Mouse (Mus musculus) CH12.LX (cell line): Measurements from ENCODE around the gene Prodh2. TPM values are rescaled to one million over a fixed set of nuclear protein-coding genes. Genes with fewer than 3 reads are reported as not detected.

Source experiments
- DNase-seq: peaks from one replicate; pipeline ENCODE4 v3.0.0-alpha.2; 2013; ENCODE audit errors: extremely low read depth
- H3K27ac ChIP-seq: 2 replicates; pipeline ENCODE4 v1.5.1; 2012; ENCODE audit warnings: low read depth, mild to moderate bottlenecking, control low read depth, moderate library complexity; ENCODE audit not compliant: insufficient read depth
- H3K27me3 ChIP-seq: replicated peaks from 2 replicates; pipeline ENCODE3; 2012; ENCODE audit warnings: inconsistent platforms
- H3K36me3 ChIP-seq, 2 experiments: replicated peaks in 1 of 2; 2 replicates each; pipeline versions ENCODE3 to v1.6.1; 2012; ENCODE audit warnings: inconsistent platforms in 1 of 2, low read length in 1 of 2, mild to moderate bottlenecking in 1 of 2, mixed read lengths in 1 of 2, moderate library complexity in 1 of 2; ENCODE audit not compliant: control insufficient read depth in 1 of 2, insufficient read depth in 1 of 2
- H3K4me1 ChIP-seq, 2 experiments: 2 replicates each; pipeline ENCODE4 v1.6.1; 2012; ENCODE audit warnings: inconsistent platforms in 1 of 2, moderate library complexity in 1 of 2; ENCODE audit not compliant: insufficient read depth in 2 of 2, control insufficient read depth in 1 of 2
- H3K4me2 ChIP-seq: 2 replicates; pipeline ENCODE4 v1.6.1; 2012; ENCODE audit warnings: low read depth, mild to moderate bottlenecking, control low read depth; ENCODE audit not compliant: poor library complexity, insufficient read depth, severe bottlenecking
- H3K4me3 ChIP-seq, 3 experiments: fragments of 150-350 bp in 1 of 3; sonication (generic) in 1 of 3; replicated peaks in 1 of 3; 2 replicates each; pipeline versions ENCODE3 to v1.5.1; 2011 to 2012; ENCODE audit warnings: low read depth in 2 of 3, low read length in 2 of 3, mild to moderate bottlenecking in 2 of 3, moderate library complexity in 2 of 3, control low read depth in 1 of 3, improper control_type of control experiment in 1 of 3, inconsistent platforms in 1 of 3, mixed read lengths in 1 of 3; ENCODE audit not compliant: poor library complexity in 1 of 3
- H3K79me2 ChIP-seq: replicated peaks from 2 replicates; pipeline ENCODE4 v1.6.1; 2012; ENCODE audit warnings: mild to moderate bottlenecking, moderate library complexity; ENCODE audit not compliant: control insufficient read depth, poor library complexity, insufficient read depth, severe bottlenecking; ENCODE audit errors: extremely low read depth
- H3K9ac ChIP-seq: 2 replicates; pipeline ENCODE4 v1.6.1; 2012; ENCODE audit warnings: low read depth, mild to moderate bottlenecking, control low read depth, moderate library complexity; ENCODE audit not compliant: insufficient read depth
- H3K9me3 ChIP-seq: replicated peaks from 2 replicates; pipeline ENCODE3; 2012; ENCODE audit warnings: low read length, inconsistent platforms, mixed read lengths
- EP300 ChIP-seq: IDR thresholded peaks from 2 replicates; pipeline ENCODE4 v1.6.1; 2011; ENCODE audit warnings: low read length, improper control_type of control experiment
- ETS1 ChIP-seq: conservative IDR thresholded peaks from 2 replicates; pipeline ENCODE4 v1.6.1; 2012; ENCODE audit warnings: low read depth, mild to moderate bottlenecking, inconsistent platforms, low read length, improper control_type of control experiment, moderate library complexity
- HCFC1 ChIP-seq: IDR thresholded peaks from 2 replicates; pipeline ENCODE4 v1.6.1; 2012; ENCODE audit warnings: low read depth, mild to moderate bottlenecking, inconsistent platforms, low read length, improper control_type of control experiment
- IRF4 ChIP-seq: IDR thresholded peaks from 2 replicates; pipeline ENCODE4 v1.6.1; 2014; ENCODE audit warnings: low read depth, mild to moderate bottlenecking, inconsistent platforms, low read length, improper control_type of control experiment
- JUND ChIP-seq: conservative IDR thresholded peaks from 2 replicates; pipeline ENCODE4 v1.6.1; 2011; ENCODE audit warnings: low read depth, low read length, improper control_type of control experiment
- MAFK ChIP-seq: IDR thresholded peaks from 2 replicates; pipeline ENCODE4 v1.6.1; 2011; ENCODE audit warnings: low read length, improper control_type of control experiment; ENCODE audit not compliant: insufficient replicate concordance
- MAX ChIP-seq: IDR thresholded peaks from 2 replicates; pipeline ENCODE4 v1.6.1; 2011; ENCODE audit warnings: low read length, improper control_type of control experiment
- MEF2A ChIP-seq: IDR thresholded peaks from 2 replicates; pipeline ENCODE4 v1.6.1; 2014; ENCODE audit warnings: low read depth, mild to moderate bottlenecking, inconsistent platforms, low read length, improper control_type of control experiment, borderline replicate concordance
- MXI1 ChIP-seq: IDR thresholded peaks from 2 replicates; pipeline ENCODE4 v1.6.1; 2011; ENCODE audit warnings: mild to moderate bottlenecking, low read depth, low read length, improper control_type of control experiment
- PAX5 ChIP-seq: IDR thresholded peaks from 2 replicates; pipeline ENCODE4 v1.6.1; 2012; ENCODE audit warnings: low read length, inconsistent platforms, mixed read lengths
- RAD21 ChIP-seq: IDR thresholded peaks from 2 replicates; pipeline ENCODE4 v1.6.1; 2011; ENCODE audit warnings: low read depth, mild to moderate bottlenecking, low read length, improper control_type of control experiment, moderate library complexity
- RCOR1 ChIP-seq: conservative IDR thresholded peaks from 2 replicates; pipeline ENCODE4 v1.6.1; 2012; ENCODE audit warnings: low read depth, mild to moderate bottlenecking, inconsistent platforms, low read length, improper control_type of control experiment
- SIN3A ChIP-seq: IDR thresholded peaks from 2 replicates; pipeline ENCODE4 v1.6.1; 2012; ENCODE audit warnings: low read length, improper control_type of control experiment, inconsistent platforms
- SMC3 ChIP-seq: IDR thresholded peaks from 2 replicates; pipeline ENCODE4 v1.6.1; 2011; ENCODE audit warnings: low read depth, low read length, improper control_type of control experiment
- TBP ChIP-seq: conservative IDR thresholded peaks from 2 replicates; pipeline ENCODE4 v1.6.1; 2011; ENCODE audit warnings: low read depth, low read length, improper control_type of control experiment
- USF1 ChIP-seq: IDR thresholded peaks from 2 replicates; pipeline ENCODE4 v1.6.1; 2014; ENCODE audit warnings: low read depth, mild to moderate bottlenecking, inconsistent platforms, low read length, improper control_type of control experiment
- USF2 ChIP-seq: conservative IDR thresholded peaks from 2 replicates; pipeline ENCODE4 v1.6.1; 2011; ENCODE audit warnings: low read depth, low read length, improper control_type of control experiment
- ZKSCAN1 ChIP-seq: IDR thresholded peaks from 2 replicates; pipeline ENCODE4 v1.6.1; 2012; ENCODE audit warnings: low read depth, inconsistent platforms, low read length, improper control_type of control experiment, borderline replicate concordance
- ZMIZ1 ChIP-seq: IDR thresholded peaks from 2 replicates; pipeline ENCODE4 v1.6.1; 2012; ENCODE audit warnings: low read depth, mild to moderate bottlenecking, inconsistent platforms, low read length, improper control_type of control experiment
- ZNF384 ChIP-seq: IDR thresholded peaks from 2 replicates; pipeline ENCODE4 v1.6.1; 2012; ENCODE audit warnings: low read depth, low read length, improper control_type of control experiment, inconsistent platforms
- dilution Hi-C: fragments of 300-500 bp; cut with MboI; formaldehyde crosslinking; loops from 2 replicates; pipeline ENCODE4 v1.14.3; 2020; ENCODE audit warnings: low sequenced_read_pairs; ENCODE audit not compliant: extremely low pct_unique_long_range_greater_than_20kb, extremely low pct_ligation_motif_present
- in situ Hi-C: fragments of 300-500 bp; cut with MboI; formaldehyde crosslinking; loops from 3 replicates; pipeline ENCODE4 v1.14.3; 2019; ENCODE audit warnings: low sequenced_read_pairs, low pct_ligation_motif_present, low pct_unique_long_range_greater_than_20kb, mixed read lengths
- polyA plus RNA-seq: library from polyadenylated mRNA; unstranded; fragments of >175 nt; gene quantifications from 2 replicates; pipeline ENCODE4 v1.2.1, GENCODE M21; 2012; ENCODE audit warnings: low read depth; ENCODE audit not compliant: insufficient read length
- total RNA-seq, 2 experiments: library from RNA; depleted of rRNA; stranded (reverse); fragments of 300-350 nt in 1 of 2; fragments of >200 nt in 1 of 2; gene quantifications; 2 replicates each; pipeline ENCODE4 v1.2.3; 2012 to 2014

Gene Prodh2
- total and polyA plus RNA-seq, 3 experiments = not detected

DNA sequence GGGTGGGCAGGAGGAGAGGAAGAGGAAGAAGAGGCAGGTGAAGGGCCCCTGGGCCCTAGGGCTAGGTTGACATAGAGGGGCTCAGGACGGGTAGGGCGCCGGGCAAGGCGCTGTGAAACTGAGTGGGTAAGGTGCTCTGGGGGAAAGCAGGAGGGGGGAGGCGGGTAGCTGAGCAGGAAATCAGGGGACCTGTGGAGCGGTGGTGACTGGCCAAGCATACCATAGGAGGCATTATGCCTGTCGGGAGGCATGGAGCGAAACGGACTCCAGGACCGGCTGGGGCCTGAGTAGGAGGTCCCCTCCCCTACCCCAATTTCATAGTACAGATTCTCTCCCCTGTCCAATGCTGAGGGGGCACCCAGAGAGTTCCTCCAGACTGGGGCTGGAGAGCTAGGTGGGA lies 29.4 kb downstream of the Prodh2 start:
- DNase-seq = no peak
- in situ Hi-C loops = no loop called here
- Histone ChIP-seq H3K4me1 (peaks cover 10 to 18% of the 10 kb centered on the region in 2 experiments), H3K27ac (no peak overlapping the region), H3K79me2 (no peaks in the 10 kb centered on the region), H3K9me3 (no peaks in the 10 kb centered on the region), H3K27me3 (no peaks in the 10 kb centered on the region), H3K4me2 (no peak overlapping the region), H3K9ac (no peak overlapping the region), H3K4me3 (no peak overlapping the region), H3K36me3 (peaks cover 9 to 52% of the 10 kb centered on the region in 2 experiments)
- TF ChIP-seq SMC3 = no peak
- TF ChIP-seq USF2 = no peak
- no peak for TF ChIP-seq MAX
- TF ChIP-seq IRF4 = no peak
- no peak for TF ChIP-seq RAD21
- TF ChIP-seq MEF2A = no peak
- no peak for TF ChIP-seq ETS1
- TF ChIP-seq JUND = no peak
- no peak for TF ChIP-seq USF1
- no peak for TF ChIP-seq ZMIZ1
- no peak for TF ChIP-seq MXI1
- TF ChIP-seq MAFK = no peak
- TF ChIP-seq EP300 = no peak
- no peak for TF ChIP-seq HCFC1
- no peak for TF ChIP-seq TBP
- dilution Hi-C loops = no loop called here

DNA sequence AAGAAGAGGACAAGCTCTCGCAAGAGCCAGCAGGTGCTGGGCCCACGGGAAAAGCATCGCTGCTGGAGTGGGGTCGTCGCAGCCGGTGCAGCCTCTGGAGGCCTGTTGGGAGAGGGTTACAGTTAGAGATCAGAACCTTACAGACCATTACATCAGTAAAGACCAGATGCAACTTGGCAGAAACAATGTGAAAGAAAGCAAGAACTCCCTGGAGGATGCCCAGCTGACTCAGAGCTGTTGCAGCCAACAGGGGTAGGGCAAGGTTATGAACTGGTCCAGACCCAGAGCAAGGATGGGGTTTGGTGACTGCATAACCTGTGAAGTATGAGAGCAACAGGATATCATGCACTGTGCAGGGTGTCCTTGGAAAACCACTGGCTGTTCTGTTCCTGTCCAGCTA lies 31.1 kb downstream of the Prodh2 start:
- peak overlapping the region; percentile 83 for H3K27ac ChIP-seq
- in situ Hi-C loops (no loop called here), dilution Hi-C loops (no loop called here)
- no peaks in the 10 kb centered on the region for H3K27me3 ChIP-seq
- no peak for TF ChIP-seq ZMIZ1
- no peak for TF ChIP-seq ZKSCAN1
- no peak for TF ChIP-seq RCOR1
- TF ChIP-seq SIN3A = no peak
- TF ChIP-seq HCFC1 = no peak
- TF ChIP-seq MXI1 = no peak
- TF ChIP-seq ZNF384 = no peak
- no peak for TF ChIP-seq PAX5
- H3K4me1 ChIP-seq = peaks cover 10 to 16% of the 10 kb centered on the region in 2 experiments
- no peak overlapping the region for H3K9ac ChIP-seq
- peak overlapping the region in 1 of 3 experiments; percentile 28 for H3K4me3 ChIP-seq
- H3K9me3 ChIP-seq = no peaks in the 10 kb centered on the region
- peak; percentile 14 for DNase-seq
- H3K4me2 ChIP-seq = no peak overlapping the region
- no peaks in the 10 kb centered on the region for H3K79me2 ChIP-seq
- peaks cover 21 to 68% of the 10 kb centered on the region in 2 experiments for H3K36me3 ChIP-seq
